Mouse (Mus musculus): Measurements from ENCODE around the gene Numa1. TPM values are rescaled to one million over a fixed set of nuclear protein-coding genes. Genes with fewer than 3 reads are reported as not detected.
"Not testable (repeated sequence)": the region's sequence is repeated elsewhere in the genome, so short reads cannot be mapped to it uniquely, and the experiment has no call there.

Numa1 gene
- polyA plus RNA-seq, 1 experiment from 2014 or later: 86.1 TPM

DNA sequence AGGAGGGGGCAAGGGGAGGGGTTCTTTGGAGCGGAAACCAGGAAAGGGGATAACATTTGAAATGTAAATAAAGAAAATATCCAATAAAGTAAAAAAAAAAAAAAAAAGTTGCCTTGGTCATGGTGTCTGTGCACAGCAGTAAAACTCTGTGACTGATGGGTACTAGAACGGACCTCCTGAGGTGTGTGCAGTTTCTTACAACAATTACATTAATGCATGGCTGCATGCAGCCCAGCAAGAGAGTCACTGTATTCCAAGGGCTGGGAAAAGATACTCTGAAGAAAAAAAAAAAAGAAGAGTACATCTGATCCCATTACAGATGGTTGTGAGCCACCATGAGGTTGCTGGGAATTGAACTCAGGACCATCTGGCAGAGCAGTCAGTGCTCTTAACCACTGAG lies 87.0 kb downstream of the Numa1 start:
- H3K27me3 ChIP-seq (replicated peaks); H3K4me3 ChIP-seq; H3K4me2 ChIP-seq (replicated peaks); H3K4me1 ChIP-seq; H3K9ac ChIP-seq; ATAC-seq (ENCODE audit: low FRiP score, low read depth); H3K27ac ChIP-seq; H3K9me3 ChIP-seq: not testable (repeated sequence)
- H3K36me3 ChIP-seq: peaks cover 87% of the 10 kb centered on the region
- WGBS: 82% methylated on average over 2 of the region's 2 CpGs

- Histone ChIP-seq H3K4me2 (replicated peaks) (no peak overlapping the region), H3K9ac (no peak overlapping the region), H3K4me1 (no peaks in the 10 kb centered on the region), H3K27ac (no peak overlapping the region), H3K27me3 (replicated peaks) (no peaks in the 10 kb centered on the region), H3K36me3 (peaks cover 81% of the 10 kb centered on the region), H3K4me3 (no peak overlapping the region), H3K9me3 (no peaks in the 10 kb centered on the region)
- no peak for ATAC-seq (ENCODE audit: low FRiP score, low read depth)
- 95% methylated on average over 9 of the region's 9 CpGs for WGBS
Observed at GRCm38 (mm10) chr7:102023821-102024220, 89.9 kb downstream of the Numa1 start.

- H3K9ac ChIP-seq: no peak overlapping the region
- H3K4me3 ChIP-seq: no peak overlapping the region
- H3K9me3 ChIP-seq: no peaks in the 10 kb centered on the region
- WGBS: 90% methylated on average over 2 of the region's 2 CpGs
- H3K4me2 ChIP-seq (replicated peaks): no peak overlapping the region
- no peaks in the 10 kb centered on the region for H3K27me3 ChIP-seq (replicated peaks)
- ATAC-seq (ENCODE audit: low FRiP score, low read depth): no peak
- no peaks in the 10 kb centered on the region for H3K4me1 ChIP-seq
- peaks cover 78% of the 10 kb centered on the region for H3K36me3 ChIP-seq
- no peak overlapping the region for H3K27ac ChIP-seq
Observed at GRCm38 (mm10) chr7:102025187-102026119, 91.5 kb downstream of the Numa1 start.

GRCm38 (mm10) chr7:102034904-102035303 lies 101.0 kb downstream of the Numa1 start:
- no peak overlapping the region for H3K9ac ChIP-seq
- H3K4me3 ChIP-seq: no peak overlapping the region
- H3K9me3 ChIP-seq: no peaks in the 10 kb centered on the region
- H3K4me1 ChIP-seq: no peaks in the 10 kb centered on the region
- no peaks in the 10 kb centered on the region for H3K27me3 ChIP-seq (replicated peaks)
- WGBS: 97% methylated on average over 1 of the region's 1 CpGs
- no peak for ATAC-seq (ENCODE audit: low FRiP score, low read depth)
- no peak overlapping the region for H3K4me2 ChIP-seq (replicated peaks)
- H3K36me3 ChIP-seq: peaks cover 91% of the 10 kb centered on the region
- H3K27ac ChIP-seq: no peak overlapping the region

DNA sequence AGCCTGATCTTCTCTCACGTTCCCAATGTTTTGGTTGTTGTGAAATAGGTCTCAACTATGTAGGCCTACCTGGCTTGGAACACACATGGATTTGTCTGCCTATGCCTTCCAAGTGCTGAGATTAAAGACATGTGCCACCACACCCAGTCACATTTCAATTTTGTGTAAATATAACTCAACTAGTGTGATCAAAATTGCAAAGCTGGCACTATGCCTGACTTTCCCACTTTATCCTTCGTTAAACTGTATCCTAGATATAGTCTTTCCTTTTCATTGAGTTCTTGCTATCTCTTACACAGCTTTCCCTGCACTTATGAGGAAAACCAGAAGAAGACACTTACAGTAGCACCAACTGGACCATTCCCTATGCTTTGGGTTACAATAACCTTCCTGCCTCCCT lies 101.6 kb downstream of the Numa1 start:
- 95% methylated on average over 2 of the region's 2 CpGs for WGBS
- Histone ChIP-seq H3K9me3 (no peaks in the 10 kb centered on the region), H3K27me3 (replicated peaks) (no peaks in the 10 kb centered on the region), H3K9ac (no peak overlapping the region), H3K4me1 (no peaks in the 10 kb centered on the region), H3K4me2 (replicated peaks) (no peak overlapping the region), H3K27ac (no peak overlapping the region), H3K36me3 (peaks cover 93% of the 10 kb centered on the region), H3K4me3 (no peak overlapping the region)
- ATAC-seq (ENCODE audit: low FRiP score, low read depth): no peak

GRCm38 (mm10) chr7:102037318-102037717 lies 103.4 kb downstream of the Numa1 start:
- Histone ChIP-seq H3K27me3 (replicated peaks) (no peaks in the 10 kb centered on the region), H3K4me2 (replicated peaks) (no peak overlapping the region), H3K9me3 (no peaks in the 10 kb centered on the region), H3K4me1 (no peaks in the 10 kb centered on the region), H3K36me3 (peaks cover 83% of the 10 kb centered on the region), H3K4me3 (no peak overlapping the region), H3K9ac (no peak overlapping the region), H3K27ac (no peak overlapping the region)
- no peak for ATAC-seq (ENCODE audit: low FRiP score, low read depth)
- WGBS: 96% methylated on average over 3 of the region's 3 CpGs

- no peaks in the 10 kb centered on the region for H3K27me3 ChIP-seq (replicated peaks)
- no peak overlapping the region for H3K9ac ChIP-seq
- H3K4me2 ChIP-seq (replicated peaks): no peak overlapping the region
- H3K4me3 ChIP-seq: no peak overlapping the region
- WGBS: 88% methylated on average over 2 of the region's 2 CpGs
- peaks cover 39% of the 10 kb centered on the region for H3K36me3 ChIP-seq
- H3K27ac ChIP-seq: no peak overlapping the region
- ATAC-seq (ENCODE audit: low FRiP score, low read depth): no peak
- no peaks in the 10 kb centered on the region for H3K9me3 ChIP-seq
- H3K4me1 ChIP-seq: no peaks in the 10 kb centered on the region
Observed at GRCm38 (mm10) chr7:102042314-102042713, 108.4 kb downstream of the Numa1 start.

GRCm38 (mm10) chr7:102048524-102048923 lies 114.6 kb downstream of the Numa1 start:
- not testable (repeated sequence) for H3K27me3 ChIP-seq (replicated peaks); ATAC-seq (ENCODE audit: low FRiP score, low read depth); H3K4me1 ChIP-seq

GRCm38 (mm10) chr7:102061353-102061752 lies 127.4 kb downstream of the Numa1 start:
- Histone ChIP-seq H3K27ac (no peak overlapping the region), H3K4me2 (replicated peaks) (no peak overlapping the region), H3K36me3 (peaks cover 17% of the 10 kb centered on the region), H3K4me3 (no peak overlapping the region), H3K4me1 (peaks cover 16% of the 10 kb centered on the region), H3K9me3 (no peaks in the 10 kb centered on the region), H3K27me3 (replicated peaks) (no peaks in the 10 kb centered on the region), H3K9ac (no peak overlapping the region)
- ATAC-seq (ENCODE audit: low FRiP score, low read depth): no peak
- 90% methylated on average over 3 of the region's 3 CpGs for WGBS

More at GRCm38 (mm10) chr7:102048524-102048923, 114.6 kb downstream of the Numa1 start:
- H3K27ac ChIP-seq; H3K9me3 ChIP-seq; H3K4me3 ChIP-seq; H3K4me2 ChIP-seq (replicated peaks); H3K9ac ChIP-seq: not testable (repeated sequence)
- H3K36me3 ChIP-seq: peaks cover 19% of the 10 kb centered on the region

- Histone ChIP-seq H3K27me3 (replicated peaks) (no peaks in the 10 kb centered on the region), H3K9me3 (no peaks in the 10 kb centered on the region), H3K4me3 (no peak overlapping the region), H3K27ac (no peak overlapping the region), H3K36me3 (peaks cover 11% of the 10 kb centered on the region), H3K4me1 (peaks cover 19% of the 10 kb centered on the region), H3K4me2 (replicated peaks) (no peak overlapping the region), H3K9ac (no peak overlapping the region)
- no peak for ATAC-seq (ENCODE audit: low FRiP score, low read depth)
- 92% methylated on average over 1 of the region's 1 CpGs for WGBS
Observed at GRCm38 (mm10) chr7:102062203-102062602, 128.3 kb downstream of the Numa1 start.

DNA sequence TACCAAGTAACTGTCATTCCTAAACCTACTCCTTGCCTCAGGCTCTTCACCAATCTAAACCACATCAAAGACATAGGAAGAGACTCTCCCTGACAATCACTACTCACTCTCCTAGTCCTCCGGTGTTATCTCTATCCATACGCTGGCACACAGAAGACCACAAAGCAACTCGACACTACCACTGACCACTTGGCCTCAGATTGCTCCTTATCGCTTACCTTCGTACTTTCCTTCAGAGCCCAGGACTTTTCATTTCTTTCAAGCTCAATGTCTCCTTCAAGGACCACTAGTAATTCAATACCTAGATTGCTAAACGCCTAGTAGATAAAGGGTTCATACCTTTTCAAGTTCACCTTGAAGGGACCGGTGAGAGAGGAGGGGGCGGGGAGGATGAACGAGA lies 130.0 kb downstream of the Numa1 start:
- Histone ChIP-seq H3K27ac (no peak overlapping the region), H3K4me3 (peak overlapping the region; percentile 65), H3K9ac (no peak overlapping the region), H3K36me3 (peaks cover 8% of the 10 kb centered on the region), H3K4me2 (replicated peaks) (peak overlapping the region; percentile 65), H3K27me3 (replicated peaks) (no peaks in the 10 kb centered on the region), H3K4me1 (peaks cover 19% of the 10 kb centered on the region), H3K9me3 (no peaks in the 10 kb centered on the region)
- ATAC-seq (ENCODE audit: low FRiP score, low read depth): no peak
- 94% methylated on average over 9 of the region's 9 CpGs for WGBS
